Mouse (Mus musculus) retina, adult 2 months (tissue): ENCODE data around the gene Olfr535.
"Not testable (repeated sequence)": the region's sequence is repeated elsewhere in the genome, so short reads cannot be mapped to it uniquely, and the experiment has no call there.

Source experiments
- DNase-seq: peaks from one replicate; pipeline ENCODE4 v3.0.0-alpha.2; 2012; ENCODE audit warnings: low read depth, low spot score

Olfr535 gene

DNA sequence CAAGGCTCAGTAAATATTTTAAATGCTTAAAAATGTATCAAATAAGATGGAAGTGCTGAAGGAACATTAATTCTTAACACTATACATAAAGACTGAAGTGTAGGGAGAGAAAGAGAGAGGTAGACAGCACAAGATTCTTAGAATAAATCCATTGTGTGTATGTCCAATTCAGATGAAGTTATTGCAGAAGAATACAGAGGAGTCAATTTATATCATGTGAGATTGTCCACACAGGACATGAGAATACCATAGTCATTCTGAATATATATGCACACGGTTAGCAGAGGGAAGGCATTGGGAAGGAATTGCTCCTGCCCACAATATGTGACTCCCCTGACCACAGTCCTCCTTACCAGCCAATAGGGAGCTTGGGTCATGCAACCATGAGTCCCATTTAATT is at the start of gene Olfr535:
Gene Olfr535 (plus strand): TSS at position 301 of the 400 bp plus-strand sequence.
- no peak for DNase-seq

DNA sequence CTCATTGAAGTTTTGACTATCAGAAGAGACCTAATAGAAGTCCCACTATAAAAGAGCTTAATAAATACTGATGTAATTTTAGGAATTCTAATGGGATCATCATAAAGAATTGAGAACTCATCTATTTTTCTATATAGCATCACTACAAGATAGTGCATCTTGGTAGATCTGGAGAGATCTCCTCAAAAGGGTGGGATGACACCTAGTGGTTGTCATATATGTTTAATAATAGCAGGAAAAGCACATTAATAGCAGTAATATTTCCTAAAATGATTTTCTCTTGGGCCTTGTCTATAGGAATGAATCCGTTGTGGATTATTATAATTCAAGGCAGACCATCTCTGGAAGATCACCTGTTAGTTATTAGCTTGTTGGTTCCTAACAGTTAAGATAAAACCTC is 40.9 kb upstream of the Olfr535 start:
- no peak for DNase-seq

DNA sequence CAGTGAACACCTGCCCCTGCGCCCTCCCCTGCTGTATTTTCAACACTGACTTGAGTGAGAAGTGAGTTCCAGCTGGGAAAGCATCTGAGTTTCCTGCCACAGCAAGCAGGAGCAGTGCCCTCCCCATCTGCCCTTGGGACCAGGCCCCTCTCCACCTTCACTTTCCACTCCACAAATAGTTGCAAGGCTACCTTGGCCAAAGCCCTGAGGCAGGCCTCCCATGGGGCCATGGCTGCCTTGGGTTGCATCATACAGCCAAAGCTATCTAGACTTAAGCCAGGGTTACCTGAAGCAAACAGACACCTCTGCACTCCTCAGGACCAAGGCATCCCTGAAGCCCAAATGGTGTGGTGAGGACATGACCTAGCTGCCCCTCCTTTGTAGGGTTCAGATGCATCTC is 20.9 kb upstream of the Olfr535 start, which contains the start of gene Olfr533:
Gene Olfr533 (plus strand): TSS at position 301 of the 400 bp plus-strand sequence.
- not testable (repeated sequence) for DNase-seq

DNA sequence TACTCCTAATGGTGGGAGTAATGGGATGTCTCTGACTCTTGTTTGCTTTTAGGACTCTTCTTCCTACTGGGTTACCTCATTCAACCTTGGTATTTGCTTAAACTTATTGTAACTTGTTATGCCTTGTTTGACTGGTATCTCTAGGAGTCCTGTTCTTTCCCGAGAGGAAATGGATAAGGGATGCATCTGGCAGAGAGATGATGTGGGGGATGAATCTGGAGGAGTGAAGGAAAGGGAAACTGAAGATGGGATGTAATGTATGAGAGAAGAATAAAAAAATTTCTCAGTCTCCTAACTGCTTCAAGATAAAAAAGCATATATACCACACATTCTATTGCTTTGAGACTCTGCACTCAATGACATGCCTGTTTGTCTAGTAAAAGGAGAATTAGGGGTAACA is 6.1 kb upstream of the Olfr535 start:
- DNase-seq = no peak

DNA sequence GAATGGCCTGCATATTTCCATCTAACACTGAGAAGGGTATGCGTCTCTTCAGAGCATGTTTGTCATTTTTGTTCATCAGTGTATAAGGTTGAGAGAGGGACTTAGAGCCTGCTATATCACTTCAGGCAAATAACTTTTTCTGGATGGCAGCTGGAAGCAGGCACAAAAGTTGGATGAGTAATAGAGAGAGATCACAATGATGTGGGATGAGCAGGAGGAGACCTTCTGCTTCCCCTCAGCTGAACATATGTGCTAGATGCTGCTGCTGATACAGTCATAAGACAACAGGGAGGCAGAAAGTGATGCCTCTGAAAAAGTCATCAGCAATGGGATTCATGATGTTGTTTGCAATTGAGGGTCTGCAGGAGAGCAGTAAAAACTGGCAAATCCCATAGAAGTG is 5.3 kb upstream of the Olfr535 start:
- no peak for DNase-seq

DNA sequence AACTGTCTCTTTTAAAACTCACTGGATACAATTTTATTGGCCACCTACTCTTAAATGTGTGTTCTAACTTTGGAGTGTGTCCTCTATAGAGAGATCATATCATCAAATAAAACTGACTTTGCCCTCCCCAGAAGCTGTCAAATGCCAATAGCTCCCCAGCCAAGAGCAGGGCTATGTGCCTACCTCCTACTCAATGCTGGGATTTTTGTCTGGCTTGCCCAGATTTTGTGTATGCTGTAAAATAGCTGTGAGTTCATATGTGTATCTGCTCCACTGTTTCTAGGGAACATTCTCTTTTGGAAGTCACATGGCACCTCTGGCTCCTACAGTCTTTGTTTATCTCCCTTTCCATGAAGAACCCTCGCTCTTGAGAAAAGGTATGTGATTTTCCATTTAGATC is 5.0 kb downstream of the Olfr535 start:
- DNase-seq = no peak

DNA sequence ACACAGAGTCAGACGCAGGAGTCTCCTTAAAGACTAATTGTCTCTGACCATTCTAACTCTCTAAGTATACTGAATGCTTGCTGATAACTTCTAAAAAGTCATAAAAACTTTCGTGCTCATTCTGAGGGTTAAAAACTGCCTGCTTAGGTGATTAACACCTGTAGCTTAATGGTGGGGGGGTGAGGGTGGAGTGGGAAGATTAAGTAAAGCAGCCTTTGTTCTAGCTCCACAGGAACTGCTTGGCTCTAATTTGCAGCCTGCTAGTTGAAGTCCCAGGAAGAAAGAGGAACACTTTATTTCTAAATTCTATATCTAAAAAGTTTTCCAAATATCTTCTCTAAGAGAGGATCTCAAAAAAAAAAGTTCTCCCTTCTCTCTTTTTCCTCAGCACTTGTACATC is 10.2 kb downstream of the Olfr535 start:
- DNase-seq = no peak

DNA sequence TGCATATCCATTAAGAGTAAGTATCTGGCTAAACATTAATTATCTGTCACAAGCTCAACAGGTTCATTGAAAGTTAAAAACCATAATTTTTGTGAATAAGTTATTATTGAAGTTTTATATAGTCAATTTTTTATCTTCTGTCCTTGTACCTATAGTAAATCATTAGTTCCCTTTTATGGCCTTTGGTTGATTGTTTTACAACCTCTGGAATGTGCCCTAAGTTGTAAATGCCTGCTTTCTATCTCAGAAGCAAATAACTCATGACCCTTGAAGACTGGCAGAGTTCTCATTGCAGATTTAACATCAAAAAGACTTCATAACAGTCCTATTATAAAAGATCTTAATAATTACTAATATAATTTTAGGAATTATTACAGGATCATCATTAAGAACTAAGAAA is 10.7 kb downstream of the Olfr535 start:
- DNase-seq = no peak

DNA sequence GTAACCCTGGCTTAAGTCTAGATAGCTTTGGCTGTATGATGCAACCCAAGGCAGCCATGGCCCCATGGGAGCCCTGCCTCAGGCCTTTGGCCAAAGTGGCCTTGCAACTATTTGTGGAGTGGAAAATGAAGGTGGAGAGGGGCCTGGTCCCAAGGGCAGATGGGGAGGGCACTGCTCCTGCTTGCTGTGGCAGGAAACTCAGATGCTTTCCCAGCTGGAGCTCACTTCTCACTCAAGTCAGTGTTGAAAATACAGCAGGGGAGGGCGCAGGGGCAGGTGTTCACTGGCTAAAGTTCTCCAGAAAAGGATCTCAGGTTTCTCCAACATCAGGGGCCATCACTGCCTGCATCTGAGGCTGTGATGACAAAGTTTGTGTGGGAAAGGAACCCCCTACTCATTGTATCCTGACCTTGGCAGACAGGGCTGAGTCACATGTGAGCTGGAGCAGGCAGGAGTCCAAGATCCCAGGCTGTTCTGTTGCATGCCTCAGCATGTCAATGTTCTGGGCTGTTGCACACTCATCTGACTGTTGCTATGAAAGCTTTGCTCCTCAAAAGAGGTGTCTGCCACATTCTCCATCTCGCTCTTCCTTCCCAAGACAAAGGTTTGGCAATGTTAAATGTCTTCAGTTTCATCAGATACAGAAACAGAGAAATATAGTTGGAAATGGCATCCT is 23.5 kb downstream of the Olfr535 start, which contains the start of gene Olfr536:
Gene Olfr536 (minus strand): TSS at position 51 of the 676 bp plus-strand sequence.
- not testable (repeated sequence) for DNase-seq

DNA sequence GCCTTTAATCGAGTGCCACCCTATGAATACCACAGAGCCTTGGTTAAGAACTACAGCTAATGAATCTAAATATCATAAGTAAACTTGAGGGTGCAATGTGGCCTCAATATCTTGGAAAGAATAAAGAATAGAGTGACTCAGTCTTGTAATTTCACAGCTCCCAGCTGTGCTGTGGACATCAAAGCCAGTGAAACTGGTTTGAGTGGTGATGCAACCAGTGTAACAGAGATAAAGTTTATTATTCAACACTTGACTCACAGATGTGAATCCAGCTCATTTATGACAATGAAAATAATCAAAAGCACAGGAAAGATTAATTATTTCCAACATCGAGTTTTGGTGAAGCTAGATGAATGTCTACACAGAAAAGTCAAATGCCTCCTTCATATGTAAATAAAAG is 55.7 kb downstream of the Olfr535 start:
- DNase-seq = no peak
